Mouse (Mus musculus): Measurements from ENCODE around the gene Spz1. TPM values are rescaled to one million over a fixed set of nuclear protein-coding genes. Genes with fewer than 3 reads are reported as not detected.
"Not testable (repeated sequence)": the region's sequence is repeated elsewhere in the genome, so short reads cannot be mapped to it uniquely, and the experiment has no call there.

Gene Spz1
- polyA plus RNA-seq, 1 experiment from 2014 or later, result not detected

- ATAC-seq (peak; percentile 92), DNase-seq (peak; percentile 99)
- H3K9ac ChIP-seq (replicated peaks), result peak within 1 kb of the TSS; percentile 82
- peak within 1 kb of the TSS; percentile 77 for H3K4me3 ChIP-seq (ENCODE audit: low read depth, low read length)
- peaks cover 22% of the 10 kb centered on the region for H3K4me1 ChIP-seq (ENCODE audit: insufficient read depth)
- no peaks in the 10 kb centered on the region for H3K9me3 ChIP-seq (ENCODE audit: low read length)
- H3K27me3 ChIP-seq (ENCODE audit: insufficient read depth, low read length), result no peaks in the 10 kb centered on the region
- TF ChIP-seq CTCF (IDR thresholded peaks at IDR 0.05; ENCODE audit: low read depth), result no peak
- TF ChIP-seq EP300 (IDR thresholded peaks at IDR 0.05; ENCODE audit: low read depth), result peak; percentile 61; the same call in 1 of the 2 replicates
- WGBS (ENCODE audit: insufficient replicate concordance), result under 1% methylated on average over 55 of the region's 55 CpGs
- H3K36me3 ChIP-seq (replicated peaks; ENCODE audit: insufficient read depth, low read length), result no peaks in the 10 kb centered on the region; the same call in 1 of the 2 replicates
- H3K27ac ChIP-seq (ENCODE audit: low read depth), result peak within 1 kb of the TSS; percentile 96
- H3K4me2 ChIP-seq (ENCODE audit: low read depth, low read length), result peak within 1 kb of the TSS; percentile 86
These were observed 34.6 kb upstream of the Spz1 start, which contains the start of gene Serinc5 for GRCm38 (mm10) chr13:92610311-92611221. TSS of gene Serinc5 (plus strand) at chr13:92611091.

GRCm38 (mm10) chr13:92609486-92610310, 33.7 kb upstream of the Spz1 start:
- H3K9me3 ChIP-seq (ENCODE audit: low read length), result no peaks in the 10 kb centered on the region
- H3K27me3 ChIP-seq (ENCODE audit: insufficient read depth, low read length), result no peaks in the 10 kb centered on the region
- H3K4me2 ChIP-seq (ENCODE audit: low read depth, low read length), result peak overlapping the region; percentile 86
- H3K36me3 ChIP-seq (replicated peaks; ENCODE audit: insufficient read depth, low read length), result no peaks in the 10 kb centered on the region; the same call in 1 of the 2 replicates
- peaks cover 22% of the 10 kb centered on the region for H3K4me1 ChIP-seq (ENCODE audit: insufficient read depth)
- no peak for TF ChIP-seq EP300 (IDR thresholded peaks at IDR 0.05; ENCODE audit: low read depth)
- TF ChIP-seq CTCF (IDR thresholded peaks at IDR 0.05; ENCODE audit: low read depth), result no peak
- peak overlapping the region; percentile 82 for H3K9ac ChIP-seq (replicated peaks)
- ATAC-seq (peak; percentile 28), DNase-seq (peak; percentile 68)
- H3K27ac ChIP-seq (ENCODE audit: low read depth), result peak overlapping the region; percentile 96
- H3K4me3 ChIP-seq (ENCODE audit: low read depth, low read length), result peak overlapping the region; percentile 77
- 7% methylated on average over 13 of the region's 13 CpGs for WGBS (ENCODE audit: insufficient replicate concordance)

GRCm38 (mm10) chr13:92605306-92605705, 29.3 kb upstream of the Spz1 start:
- not testable (repeated sequence) for H3K27ac ChIP-seq (ENCODE audit: low read depth); DNase-seq; H3K9ac ChIP-seq (replicated peaks); H3K4me3 ChIP-seq (ENCODE audit: low read depth, low read length); H3K36me3 ChIP-seq (replicated peaks; ENCODE audit: insufficient read depth, low read length); H3K9me3 ChIP-seq (ENCODE audit: low read length); H3K4me1 ChIP-seq (ENCODE audit: insufficient read depth); H3K27me3 ChIP-seq (ENCODE audit: insufficient read depth, low read length); H3K4me2 ChIP-seq (ENCODE audit: low read depth, low read length); ATAC-seq
- WGBS (ENCODE audit: insufficient replicate concordance), result 74% methylated on average over 4 of the region's 4 CpGs
- peak; percentile 42 for TF ChIP-seq CTCF (IDR thresholded peaks at IDR 0.05; ENCODE audit: low read depth)

GRCm38 (mm10) chr13:92595424-92595823, 19.5 kb upstream of the Spz1 start:
- peak; percentile 68 for ATAC-seq
- WGBS (ENCODE audit: insufficient replicate concordance), result 44% methylated on average over 3 of the region's 3 CpGs
- H3K4me2 ChIP-seq (ENCODE audit: low read depth, low read length), result no peak overlapping the region

GRCm38 (mm10) chr13:92594907-92595306, 18.9 kb upstream of the Spz1 start:
- no peaks in the 10 kb centered on the region for H3K27me3 ChIP-seq (ENCODE audit: insufficient read depth, low read length)
- H3K4me2 ChIP-seq (ENCODE audit: low read depth, low read length), result no peak overlapping the region
- WGBS (ENCODE audit: insufficient replicate concordance), result 70% methylated on average over 3 of the region's 3 CpGs
- ATAC-seq, result no peak
- no peak overlapping the region for H3K27ac ChIP-seq (ENCODE audit: low read depth)
- no peak overlapping the region for H3K4me3 ChIP-seq (ENCODE audit: low read depth, low read length)
- TF ChIP-seq EP300 (IDR thresholded peaks at IDR 0.05; ENCODE audit: low read depth) (no peak), CTCF (IDR thresholded peaks at IDR 0.05; ENCODE audit: low read depth) (no peak)
- no peaks in the 10 kb centered on the region for H3K36me3 ChIP-seq (replicated peaks; ENCODE audit: insufficient read depth, low read length)
- DNase-seq, result no peak
- H3K9me3 ChIP-seq (ENCODE audit: low read length), result no peaks in the 10 kb centered on the region
- H3K9ac ChIP-seq (replicated peaks), result no peak overlapping the region
- H3K4me1 ChIP-seq (ENCODE audit: insufficient read depth), result peaks cover 20% of the 10 kb centered on the region

More at GRCm38 (mm10) chr13:92595424-92595823, 19.5 kb upstream of the Spz1 start:
- Histone ChIP-seq H3K4me3 (ENCODE audit: low read depth, low read length) (no peak overlapping the region), H3K27ac (ENCODE audit: low read depth) (peak overlapping the region; percentile 44; the same call in 1 of the 2 replicates), H3K9ac (replicated peaks) (peak overlapping the region; percentile 30; the same call in 1 of the 2 replicates), H3K27me3 (ENCODE audit: insufficient read depth, low read length) (no peaks in the 10 kb centered on the region), H3K4me1 (ENCODE audit: insufficient read depth) (peaks cover 20% of the 10 kb centered on the region), H3K36me3 (replicated peaks; ENCODE audit: insufficient read depth, low read length) (no peaks in the 10 kb centered on the region), H3K9me3 (ENCODE audit: low read length) (no peaks in the 10 kb centered on the region)
- peak; percentile 33 for DNase-seq
- TF ChIP-seq EP300 (IDR thresholded peaks at IDR 0.05; ENCODE audit: low read depth), result no peak
- peak; percentile 65 for TF ChIP-seq CTCF (IDR thresholded peaks at IDR 0.05; ENCODE audit: low read depth)

- H3K27ac ChIP-seq (ENCODE audit: low read depth), result no peak overlapping the region
- DNase-seq (no peak), ATAC-seq (no peak)
- WGBS (ENCODE audit: insufficient replicate concordance), result 85% methylated on average over 6 of the region's 6 CpGs
- H3K36me3 ChIP-seq (replicated peaks; ENCODE audit: insufficient read depth, low read length), result no peaks in the 10 kb centered on the region
- no peaks in the 10 kb centered on the region for H3K9me3 ChIP-seq (ENCODE audit: low read length)
- H3K27me3 ChIP-seq (ENCODE audit: insufficient read depth, low read length), result no peaks in the 10 kb centered on the region
- peaks cover 20% of the 10 kb centered on the region for H3K4me1 ChIP-seq (ENCODE audit: insufficient read depth)
- H3K9ac ChIP-seq (replicated peaks), result no peak overlapping the region
- H3K4me3 ChIP-seq (ENCODE audit: low read depth, low read length), result no peak overlapping the region
- H3K4me2 ChIP-seq (ENCODE audit: low read depth, low read length), result no peak overlapping the region
- TF ChIP-seq EP300 (IDR thresholded peaks at IDR 0.05; ENCODE audit: low read depth) (no peak), CTCF (IDR thresholded peaks at IDR 0.05; ENCODE audit: low read depth) (no peak)
These were observed 18.5 kb upstream of the Spz1 start for GRCm38 (mm10) chr13:92594481-92594880.
